Mouse (Mus musculus) hindbrain, embryonic 10.5 days (tissue): ENCODE measurements at regions not wholly inside any gene's neighbourhood (a gene's known extent, or its start where the extent isn't known, plus 50 kb on each side); places are given as distances from the start of the nearest gene placed in this dataset.
A peak's percentile ranks its signal among the peaks of the same experiment; 100 is the strongest.

ENCODE experiments used
- DNase-seq: peaks from one replicate; pipeline ENCODE4 v3.0.0-alpha.2; 2017; ENCODE audit warnings: low spot score
- H3K27ac ChIP-seq: fragments of 300-500 bp; sonication (generic); 2 replicates; pipeline ENCODE4 v1.5.1; 2016; ENCODE audit warnings: mild to moderate bottlenecking, moderate library complexity
- H3K27me3 ChIP-seq: fragments of 300-500 bp; sonication (generic); 2 replicates; pipeline ENCODE4 v1.6.1; 2016; ENCODE audit warnings: mild to moderate bottlenecking; ENCODE audit not compliant: poor library complexity, insufficient read depth, severe bottlenecking
- H3K36me3 ChIP-seq: fragments of 300-500 bp; sonication (generic); 2 replicates; pipeline ENCODE4 v1.6.1; 2016; ENCODE audit warnings: mild to moderate bottlenecking, moderate library complexity
- H3K4me1 ChIP-seq: fragments of 300-500 bp; sonication (generic); replicated peaks from 2 replicates; pipeline ENCODE4 v1.6.1; 2016; ENCODE audit warnings: mild to moderate bottlenecking
- H3K4me3 ChIP-seq: fragments of 300-500 bp; sonication (generic); 2 replicates; pipeline ENCODE4 v1.5.1; 2016; ENCODE audit warnings: mild to moderate bottlenecking, moderate library complexity
- H3K9me3 ChIP-seq: fragments of 300-500 bp; sonication (generic); 2 replicates; pipeline ENCODE4 v1.6.1; 2016; ENCODE audit warnings: mild to moderate bottlenecking, moderate library complexity
- WGBS: fragments of 180-500 bp; shearing (Covaris S2); methylation state at CpG from one replicate; pipeline ENCODE4 v1.1.7; 2016; 5-methylcytosine and 5-hydroxymethylcytosine counted together

DNA sequence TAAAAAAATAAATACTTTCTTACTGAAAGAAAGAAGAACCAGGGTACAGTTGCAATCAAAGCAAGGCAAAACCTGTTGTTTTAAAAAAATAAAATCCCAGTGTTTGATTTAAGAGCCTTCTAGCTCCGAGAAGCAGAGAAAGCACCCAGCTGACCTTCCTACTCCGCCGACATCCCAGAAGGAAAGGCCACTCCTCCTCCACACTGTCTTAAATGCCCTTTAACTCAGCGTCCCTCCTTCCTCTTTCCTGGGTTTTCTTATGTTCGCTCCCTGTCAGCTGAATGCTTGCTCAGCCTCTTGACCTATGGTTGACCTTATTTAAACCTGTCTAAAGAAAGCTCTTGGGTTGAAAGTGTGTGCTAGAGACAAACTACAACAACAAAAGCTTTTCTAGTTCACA lies 79.1 kb downstream of the Sptssa start:
- WGBS = 34% methylated on average over 5 of the region's 5 CpGs
- no peaks in the 10 kb centered on the region for H3K27me3 ChIP-seq
- 0 out of 2 replicates have a peak, but pooled peaks cover 9% of the 10 kb centered on the region for H3K9me3 ChIP-seq
- H3K4me3 ChIP-seq = no peak overlapping the region
- H3K4me1 ChIP-seq = no peaks in the 10 kb centered on the region
- no peak for DNase-seq
- no peaks in the 10 kb centered on the region for H3K36me3 ChIP-seq
- H3K27ac ChIP-seq = no peak overlapping the region

DNA sequence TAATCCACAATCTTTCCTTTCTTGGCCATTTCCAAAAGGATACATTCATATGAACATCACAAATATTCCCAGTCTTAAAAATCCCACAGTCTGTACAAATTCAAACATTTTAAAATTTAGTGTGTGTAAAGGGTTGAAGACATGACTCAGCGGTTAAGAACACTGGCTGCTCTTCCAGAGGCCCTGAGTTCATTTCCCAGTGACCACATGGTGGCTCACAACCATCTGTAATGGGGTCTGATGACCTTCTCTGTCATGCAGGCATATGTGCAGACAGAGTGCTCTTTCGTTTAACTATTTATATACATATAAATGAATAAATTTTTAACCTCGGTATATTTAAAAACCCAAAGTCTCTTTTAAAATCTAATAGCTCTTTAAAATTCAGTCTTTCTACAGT lies 79.6 kb downstream of the Sptssa start:
- H3K9me3 ChIP-seq = 0 out of 2 replicates have a peak, but pooled peaks cover 9% of the 10 kb centered on the region
- no peaks in the 10 kb centered on the region for H3K36me3 ChIP-seq
- H3K27ac ChIP-seq = no peak overlapping the region
- H3K4me1 ChIP-seq = no peaks in the 10 kb centered on the region
- H3K4me3 ChIP-seq = no peak overlapping the region
- 82% methylated on average over 3 of the region's 3 CpGs for WGBS
- DNase-seq = no peak
- no peaks in the 10 kb centered on the region for H3K27me3 ChIP-seq

DNA sequence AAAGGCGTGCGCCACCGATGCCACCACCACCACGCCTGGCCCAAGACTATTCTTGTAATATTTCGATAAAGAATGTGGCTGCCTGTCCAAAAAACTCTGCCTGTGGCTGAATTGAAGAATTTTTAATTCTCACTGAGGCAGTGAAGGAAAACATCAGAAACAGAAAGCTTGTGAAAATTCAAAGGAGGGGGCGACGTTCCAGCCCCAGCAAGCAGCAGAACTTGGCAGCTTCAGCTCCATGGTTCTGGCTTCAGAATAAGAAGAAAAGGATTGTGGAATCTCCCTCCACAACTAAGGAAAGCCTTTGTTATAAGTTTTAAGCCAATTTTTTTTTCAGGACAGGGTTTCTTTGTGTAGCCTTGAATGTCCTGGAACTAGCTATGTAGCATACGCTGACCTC lies 83.5 kb downstream of the Sptssa start:
- Histone ChIP-seq H3K27me3 (no peaks in the 10 kb centered on the region), H3K9me3 (no peaks in the 10 kb centered on the region), H3K4me1 (no peaks in the 10 kb centered on the region), H3K4me3 (no peak overlapping the region), H3K27ac (no peak overlapping the region), H3K36me3 (no peaks in the 10 kb centered on the region)
- 96% methylated on average over 8 of the region's 8 CpGs for WGBS
- no peak for DNase-seq

DNA sequence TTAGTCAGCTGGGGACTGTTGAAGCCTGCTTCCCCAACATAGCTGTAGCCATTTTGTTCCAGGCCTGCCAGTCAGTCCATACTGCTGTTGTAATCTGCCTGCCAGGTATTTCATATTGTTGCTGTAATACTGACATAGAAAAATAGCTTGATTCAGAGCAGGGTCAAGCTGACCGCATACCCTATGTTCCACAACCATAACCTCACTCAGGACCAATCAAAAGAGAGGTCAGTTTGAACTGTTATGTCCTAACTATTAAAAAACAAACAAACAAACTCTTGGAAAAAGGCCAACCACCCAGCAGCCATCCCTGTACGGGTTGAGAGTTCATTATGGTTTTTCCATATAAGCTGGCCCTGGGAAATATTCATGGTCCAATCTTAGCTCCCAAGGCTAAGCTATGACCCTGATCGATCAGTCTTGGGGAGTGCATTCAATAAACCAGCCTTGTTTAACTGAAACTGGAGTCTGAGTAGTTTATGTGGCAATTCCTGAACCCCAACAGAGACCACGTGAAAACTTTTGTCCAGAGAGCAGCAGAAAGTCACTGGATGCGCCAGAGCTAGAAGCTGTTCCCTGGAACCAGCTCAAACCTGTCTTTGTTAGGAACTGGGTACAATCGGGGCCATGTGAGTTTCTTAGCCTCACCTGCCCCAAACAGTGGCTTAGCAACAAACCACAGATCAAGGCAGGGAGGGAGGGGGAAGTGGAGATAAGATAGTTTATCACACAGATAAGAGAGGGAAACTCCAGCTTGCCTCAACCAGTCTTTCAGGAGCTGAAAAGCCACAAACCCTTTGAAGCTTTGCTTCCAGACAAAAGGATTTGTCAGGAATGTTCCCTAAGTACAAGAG lies 88.1 kb downstream of the Sptssa start:
- Histone ChIP-seq H3K27me3 (no peaks in the 10 kb centered on the region), H3K27ac (no peak overlapping the region), H3K9me3 (no peaks in the 10 kb centered on the region), H3K36me3 (no peaks in the 10 kb centered on the region), H3K4me1 (no peaks in the 10 kb centered on the region), H3K4me3 (no peak overlapping the region)
- DNase-seq = no peak
- WGBS = 87% methylated on average over 6 of the region's 6 CpGs

DNA sequence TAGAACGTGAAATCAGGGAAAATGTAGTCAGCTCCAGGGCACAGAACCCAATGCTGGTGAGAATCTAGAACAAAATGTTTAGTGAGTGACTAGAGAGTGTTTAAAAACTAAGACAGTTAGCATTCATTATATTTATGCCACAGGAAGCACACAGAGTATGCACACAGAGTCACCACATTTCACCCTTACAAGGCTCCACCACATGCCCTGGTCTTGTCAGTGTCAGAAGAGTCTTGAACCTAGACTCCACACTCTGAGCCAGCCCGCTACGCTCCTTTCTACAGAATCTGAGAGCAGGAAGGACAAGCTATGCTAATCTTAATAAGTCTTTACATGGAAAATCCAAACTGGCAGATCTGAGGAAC lies 89.0 kb downstream of the Sptssa start:
- H3K27me3 ChIP-seq = no peaks in the 10 kb centered on the region
- 92% methylated on average over 3 of the region's 3 CpGs for WGBS
- no peak overlapping the region for H3K27ac ChIP-seq
- H3K36me3 ChIP-seq = no peaks in the 10 kb centered on the region
- H3K4me3 ChIP-seq = no peak overlapping the region
- no peaks in the 10 kb centered on the region for H3K4me1 ChIP-seq
- H3K9me3 ChIP-seq = no peaks in the 10 kb centered on the region
- no peak for DNase-seq

- DNase-seq = no peak
- no peaks in the 10 kb centered on the region for H3K4me1 ChIP-seq
- no peaks in the 10 kb centered on the region for H3K27me3 ChIP-seq
- H3K27ac ChIP-seq = no peak overlapping the region
- no peaks in the 10 kb centered on the region for H3K36me3 ChIP-seq
- H3K4me3 ChIP-seq = no peak overlapping the region
- H3K9me3 ChIP-seq = no peaks in the 10 kb centered on the region
- 94% methylated on average over 23 of the region's 23 CpGs for WGBS
These were observed 89.6 kb downstream of the Sptssa start for GRCm38 (mm10) chr12:54566532-54567425.

- DNase-seq = no peak
- Histone ChIP-seq H3K4me3 (no peak overlapping the region), H3K36me3 (no peaks in the 10 kb centered on the region), H3K27ac (no peak overlapping the region), H3K27me3 (no peaks in the 10 kb centered on the region), H3K4me1 (no peaks in the 10 kb centered on the region), H3K9me3 (no peaks in the 10 kb centered on the region)
- 93% methylated on average over 4 of the region's 4 CpGs for WGBS
These were observed 94.4 kb downstream of the Sptssa start for GRCm38 (mm10) chr12:54561981-54562380.

DNA sequence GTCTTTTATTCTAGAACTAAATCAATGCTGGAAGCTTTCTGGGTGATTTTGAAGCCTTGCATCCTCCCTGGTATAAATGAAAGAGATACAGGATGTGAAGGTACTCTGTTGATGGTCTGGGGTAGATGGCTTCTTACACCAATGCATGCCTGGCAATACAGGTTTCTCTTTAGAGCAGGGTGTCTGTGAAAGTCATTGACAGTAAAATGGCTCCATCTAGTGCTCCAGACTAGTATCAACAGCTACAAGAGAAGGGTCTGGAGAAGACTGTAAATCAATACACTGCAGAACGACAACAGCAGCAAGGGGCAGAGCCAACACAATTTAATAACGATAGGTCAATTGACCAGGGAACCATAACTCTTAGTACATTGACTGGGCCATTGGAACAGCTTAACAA lies 98.3 kb downstream of the Sptssa start:
- no peak for DNase-seq
- 62% methylated on average over 2 of the region's 2 CpGs for WGBS

DNA sequence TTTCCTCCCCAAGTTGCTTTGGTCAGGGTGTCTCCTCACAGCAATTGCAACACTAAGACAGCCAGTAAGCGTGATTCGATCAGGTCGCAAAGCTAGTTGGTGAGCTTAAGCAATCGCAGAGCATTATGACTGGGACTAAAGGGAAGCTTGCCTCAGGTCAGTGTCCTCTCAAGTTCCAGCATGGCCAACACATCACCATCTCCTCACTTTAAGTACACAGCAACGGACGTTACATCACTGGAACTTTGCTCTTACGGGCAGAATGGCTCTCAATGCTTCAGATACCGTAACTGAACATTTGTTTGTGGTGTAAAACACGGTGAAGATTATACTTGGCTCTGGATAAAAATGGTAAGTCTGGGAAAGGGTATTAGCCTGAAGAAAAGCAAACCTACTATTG lies 106.7 kb downstream of the Sptssa start:
- Histone ChIP-seq H3K4me3 (no peak overlapping the region), H3K27me3 (no peaks in the 10 kb centered on the region), H3K27ac (no peak overlapping the region), H3K9me3 (no peaks in the 10 kb centered on the region), H3K4me1 (peaks cover 8% of the 10 kb centered on the region), H3K36me3 (no peaks in the 10 kb centered on the region)
- 92% methylated on average over 9 of the region's 9 CpGs for whole genome bisulfite sequencing
- no peak for DNase-seq

More for the DNA sequence above, 98.3 kb downstream of the Sptssa start:
- H3K27ac ChIP-seq = no peak overlapping the region
- H3K27me3 ChIP-seq = no peaks in the 10 kb centered on the region
- H3K4me3 ChIP-seq = no peak overlapping the region
- no peaks in the 10 kb centered on the region for H3K36me3 ChIP-seq
- no peaks in the 10 kb centered on the region for H3K9me3 ChIP-seq
- H3K4me1 ChIP-seq = no peaks in the 10 kb centered on the region

DNA sequence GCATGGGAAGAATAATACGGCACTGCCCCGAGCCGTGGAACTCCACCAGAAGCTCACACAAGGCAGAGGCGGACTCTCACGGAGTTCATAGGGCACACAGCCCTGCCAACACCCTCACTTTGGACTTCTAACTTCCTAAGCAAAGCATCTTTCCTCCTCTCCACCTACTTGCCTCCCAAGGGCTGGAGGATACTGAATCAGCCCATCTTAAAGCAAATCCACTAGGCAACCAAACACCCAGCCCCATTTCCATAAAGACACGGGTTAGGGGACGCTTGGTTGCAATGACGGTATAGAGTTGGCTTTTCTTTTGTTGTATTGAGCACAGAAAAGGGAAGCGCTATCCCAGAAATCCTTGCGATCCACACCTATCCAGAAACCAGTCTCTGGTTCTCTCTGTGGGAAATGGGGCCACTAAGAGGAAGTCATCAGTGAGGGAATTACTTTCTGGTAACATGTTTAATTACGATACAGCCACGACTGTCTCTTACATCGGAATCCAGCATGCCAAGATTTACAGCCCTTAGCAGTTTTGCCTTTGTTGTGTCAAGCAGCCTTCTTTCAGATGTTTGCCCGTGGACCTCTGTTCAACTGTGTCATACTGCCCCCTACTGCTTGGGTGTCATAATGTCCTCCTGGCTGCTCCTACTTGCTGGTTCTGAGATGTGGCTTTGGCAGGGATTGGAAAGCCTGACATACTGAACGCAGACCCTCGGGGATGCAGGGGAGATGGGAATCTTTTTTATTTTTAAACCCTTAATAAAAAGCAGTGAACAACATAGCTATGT lies 110.4 kb downstream of the Sptssa start:
- Histone ChIP-seq H3K27ac (peak overlapping the region; percentile 76), H3K36me3 (no peaks in the 10 kb centered on the region), H3K4me3 (peak overlapping the region; percentile 19; the same call in 1 of the 2 replicates), H3K27me3 (no peaks in the 10 kb centered on the region), H3K4me1 (peaks cover 8% of the 10 kb centered on the region), H3K9me3 (0 out of 2 replicates have a peak, but pooled peaks cover 3% of the 10 kb centered on the region)
- DNase-seq = peak; percentile 86
- WGBS = 33% methylated on average over 16 of the region's 16 CpGs

GRCm38 (mm10) chr12:54538320-54538705 lies 118.1 kb downstream of the Sptssa start:
- H3K36me3 ChIP-seq = no peaks in the 10 kb centered on the region
- 90% methylated on average over 4 of the region's 4 CpGs for WGBS
- DNase-seq = no peak

GRCm38 (mm10) chr12:54537690-54538319 lies 118.6 kb downstream of the Sptssa start:
- no peak for DNase-seq
- H3K27me3 ChIP-seq = no peaks in the 10 kb centered on the region
- no peak overlapping the region for H3K27ac ChIP-seq
- no peaks in the 10 kb centered on the region for H3K36me3 ChIP-seq
- H3K4me1 ChIP-seq = peaks cover 35% of the 10 kb centered on the region
- 87% methylated on average over 7 of the region's 7 CpGs for WGBS
- H3K9me3 ChIP-seq = 0 out of 2 replicates have a peak, but pooled peaks cover 3% of the 10 kb centered on the region
- H3K4me3 ChIP-seq = no peak overlapping the region

More at GRCm38 (mm10) chr12:54538320-54538705, 118.1 kb downstream of the Sptssa start:
- H3K27ac ChIP-seq = no peak overlapping the region
- H3K4me1 ChIP-seq = peaks cover 33% of the 10 kb centered on the region
- H3K9me3 ChIP-seq = 0 out of 2 replicates have a peak, but pooled peaks cover 3% of the 10 kb centered on the region
- H3K4me3 ChIP-seq = no peak overlapping the region
- no peaks in the 10 kb centered on the region for H3K27me3 ChIP-seq
